Mouse (Mus musculus): Measurements from ENCODE around the gene Kcnj4. TPM values are rescaled to one million over a fixed set of nuclear protein-coding genes. Genes with fewer than 3 reads are reported as not detected.
A peak's percentile ranks its signal among the peaks of the same experiment; 100 is the strongest.
"Not testable (repeated sequence)": the region's sequence is repeated elsewhere in the genome, so short reads cannot be mapped to it uniquely, and the experiment has no call there.

Kcnj4 gene
- polyA plus RNA-seq, 1 experiment from 2014 or later: not detected

- Histone ChIP-seq H3K4me2 (replicated peaks) (no peak overlapping the region), H3K9ac (replicated peaks) (no peak overlapping the region), H3K4me1 (peaks cover 3% of the 10 kb centered on the region), H3K36me3 (no peaks in the 10 kb centered on the region), H3K9me3 (0 out of 2 replicates have a peak, but pooled peaks cover 2% of the 10 kb centered on the region), H3K27me3 (peaks cover 2% of the 10 kb centered on the region; the same call in 1 of the 2 replicates), H3K27ac (replicated peaks) (no peak overlapping the region), H3K4me3 (no peak overlapping the region)
- no peak for ATAC-seq (ENCODE audit: low FRiP score, low read depth)
- 85% methylated on average over 5 of the region's 5 CpGs for whole genome bisulfite sequencing
These were observed 32.0 kb downstream of the Kcnj4 start for GRCm38 (mm10) chr15:79473042-79473441.

GRCm38 (mm10) chr15:79471095-79471494 lies 33.9 kb downstream of the Kcnj4 start:
- 54% methylated on average over 10 of the region's 10 CpGs for WGBS
- Histone ChIP-seq H3K9ac (replicated peaks) (no peak overlapping the region), H3K4me3 (no peak overlapping the region), H3K9me3 (0 out of 2 replicates have a peak, but pooled peaks cover 2% of the 10 kb centered on the region), H3K27me3 (peaks cover 12% of the 10 kb centered on the region), H3K4me2 (replicated peaks) (peak overlapping the region; percentile 42; the same call in 1 of the 2 replicates), H3K36me3 (no peaks in the 10 kb centered on the region), H3K4me1 (no peaks in the 10 kb centered on the region; the same call in 1 of the 2 replicates), H3K27ac (replicated peaks) (no peak overlapping the region)
- ATAC-seq (ENCODE audit: low FRiP score, low read depth): no peak

GRCm38 (mm10) chr15:79470583-79470982 lies 34.5 kb downstream of the Kcnj4 start:
- Histone ChIP-seq H3K27me3 (peaks cover 12% of the 10 kb centered on the region), H3K9ac (replicated peaks) (no peak overlapping the region), H3K4me3 (peak overlapping the region; percentile 11; the same call in 1 of the 2 replicates), H3K4me2 (replicated peaks) (peak overlapping the region; percentile 42), H3K9me3 (0 out of 2 replicates have a peak, but pooled peaks cover 2% of the 10 kb centered on the region), H3K36me3 (no peaks in the 10 kb centered on the region), H3K27ac (replicated peaks) (no peak overlapping the region), H3K4me1 (no peaks in the 10 kb centered on the region; the same call in 1 of the 2 replicates)
- no peak for ATAC-seq (ENCODE audit: low FRiP score, low read depth)
- WGBS: 24% methylated on average over 17 of the region's 17 CpGs

- 74% methylated on average over 5 of the region's 5 CpGs for WGBS
- H3K27me3 ChIP-seq: peaks cover 12% of the 10 kb centered on the region
- no peak overlapping the region for H3K4me2 ChIP-seq (replicated peaks)
- H3K4me3 ChIP-seq: no peak overlapping the region
- no peak overlapping the region for H3K9ac ChIP-seq (replicated peaks)
- no peak overlapping the region for H3K27ac ChIP-seq (replicated peaks)
- H3K36me3 ChIP-seq: no peaks in the 10 kb centered on the region
- H3K9me3 ChIP-seq: 0 out of 2 replicates have a peak, but pooled peaks cover 2% of the 10 kb centered on the region
- no peak for ATAC-seq (ENCODE audit: low FRiP score, low read depth)
- no peaks in the 10 kb centered on the region; the same call in 1 of the 2 replicates for H3K4me1 ChIP-seq
These were observed 35.5 kb downstream of the Kcnj4 start for GRCm38 (mm10) chr15:79469577-79469976.

- Histone ChIP-seq H3K36me3 (no peaks in the 10 kb centered on the region), H3K9ac (replicated peaks) (no peak overlapping the region), H3K9me3 (0 out of 2 replicates have a peak, but pooled peaks cover 2% of the 10 kb centered on the region), H3K4me3 (no peak overlapping the region), H3K27me3 (peaks cover 37% of the 10 kb centered on the region), H3K27ac (replicated peaks) (no peak overlapping the region), H3K4me2 (replicated peaks) (no peak overlapping the region), H3K4me1 (no peaks in the 10 kb centered on the region; the same call in 1 of the 2 replicates)
- peak; percentile 87 for ATAC-seq (ENCODE audit: low FRiP score, low read depth)
- 5% methylated on average over 18 of the region's 18 CpGs for WGBS
These were observed 38.3 kb downstream of the Kcnj4 start for GRCm38 (mm10) chr15:79466601-79467286.

GRCm38 (mm10) chr15:79456546-79456945 lies 48.5 kb downstream of the Kcnj4 start:
- 78% methylated on average over 6 of the region's 6 CpGs for WGBS
- Histone ChIP-seq H3K9me3 (0 out of 2 replicates have a peak, but pooled peaks cover 2% of the 10 kb centered on the region), H3K4me3 (no peak overlapping the region), H3K27ac (replicated peaks) (no peak overlapping the region), H3K4me1 (peaks cover 7% of the 10 kb centered on the region), H3K4me2 (replicated peaks) (no peak overlapping the region), H3K36me3 (no peaks in the 10 kb centered on the region), H3K27me3 (peaks cover 34% of the 10 kb centered on the region), H3K9ac (replicated peaks) (no peak overlapping the region)
- ATAC-seq (ENCODE audit: low FRiP score, low read depth): no peak

- H3K4me2 ChIP-seq (replicated peaks); ATAC-seq (ENCODE audit: low FRiP score, low read depth): not testable (repeated sequence)
- WGBS: 56% methylated on average over 6 of the region's 6 CpGs
These were observed 48.9 kb downstream of the Kcnj4 start for GRCm38 (mm10) chr15:79456104-79456503.

GRCm38 (mm10) chr15:79455106-79455810 lies 49.8 kb downstream of the Kcnj4 start, which contains the start of gene Csnk1e:
Gene Csnk1e (minus strand): TSS chr15:79455566.
- Histone ChIP-seq H3K4me2 (replicated peaks) (peak within 1 kb of the TSS; percentile 60), H3K27ac (replicated peaks) (no peak within 1 kb of the TSS), H3K36me3 (no peaks in the 10 kb centered on the region), H3K9me3 (no peaks in the 10 kb centered on the region), H3K9ac (replicated peaks) (peak within 1 kb of the TSS; percentile 47), H3K27me3 (peaks cover 22% of the 10 kb centered on the region), H3K4me3 (peak within 1 kb of the TSS; percentile 31), H3K4me1 (peaks cover 7% of the 10 kb centered on the region)
- 2% methylated on average over 24 of the region's 24 CpGs for WGBS
- ATAC-seq (ENCODE audit: low FRiP score, low read depth): peak; percentile 56; the same call in 1 of the 2 replicates

More at GRCm38 (mm10) chr15:79456104-79456503, 48.9 kb downstream of the Kcnj4 start:
- H3K4me3 ChIP-seq; H3K4me1 ChIP-seq; H3K9ac ChIP-seq (replicated peaks); H3K27ac ChIP-seq (replicated peaks); H3K9me3 ChIP-seq; H3K36me3 ChIP-seq: not testable (repeated sequence)
- H3K27me3 ChIP-seq: peaks cover 30% of the 10 kb centered on the region

GRCm38 (mm10) chr15:79453831-79454230 lies 51.2 kb downstream of the Kcnj4 start:
- H3K36me3 ChIP-seq: no peaks in the 10 kb centered on the region
- H3K27me3 ChIP-seq: peaks cover 21% of the 10 kb centered on the region
- H3K9me3 ChIP-seq: no peaks in the 10 kb centered on the region
- H3K9ac ChIP-seq (replicated peaks): no peak overlapping the region
- peaks cover 7% of the 10 kb centered on the region for H3K4me1 ChIP-seq
- no peak overlapping the region for H3K27ac ChIP-seq (replicated peaks)
- H3K4me2 ChIP-seq (replicated peaks): no peak overlapping the region
- ATAC-seq (ENCODE audit: low FRiP score, low read depth): no peak
- H3K4me3 ChIP-seq: no peak overlapping the region
- WGBS: 84% methylated on average over 4 of the region's 4 CpGs

- Histone ChIP-seq H3K4me3 (no peak overlapping the region), H3K9ac (replicated peaks) (no peak overlapping the region), H3K9me3 (no peaks in the 10 kb centered on the region), H3K27me3 (peaks cover 11% of the 10 kb centered on the region; the same call in 1 of the 2 replicates), H3K4me1 (peaks cover under 1% of the 10 kb centered on the region; the same call in 1 of the 2 replicates), H3K4me2 (replicated peaks) (no peak overlapping the region), H3K27ac (replicated peaks) (no peak overlapping the region), H3K36me3 (no peaks in the 10 kb centered on the region)
- WGBS: 87% methylated on average over 3 of the region's 3 CpGs
- ATAC-seq (ENCODE audit: low FRiP score, low read depth): no peak
These were observed 57.0 kb downstream of the Kcnj4 start for GRCm38 (mm10) chr15:79448041-79448440.

GRCm38 (mm10) chr15:79445786-79446654 lies 59.0 kb downstream of the Kcnj4 start:
- no peaks in the 10 kb centered on the region for H3K36me3 ChIP-seq
- peaks cover 13% of the 10 kb centered on the region; the same call in 1 of the 2 replicates for H3K27me3 ChIP-seq
- no peak overlapping the region for H3K27ac ChIP-seq (replicated peaks)
- H3K4me3 ChIP-seq: no peak overlapping the region
- no peak overlapping the region for H3K9ac ChIP-seq (replicated peaks)
- no peak overlapping the region for H3K4me2 ChIP-seq (replicated peaks)
- H3K9me3 ChIP-seq: no peaks in the 10 kb centered on the region
- H3K4me1 ChIP-seq: peaks cover 11% of the 10 kb centered on the region
- 85% methylated on average over 8 of the region's 8 CpGs for WGBS
- ATAC-seq (ENCODE audit: low FRiP score, low read depth): no peak
